Mouse (Mus musculus) forebrain, embryonic 14.5 days (tissue): Measurements from ENCODE around the gene Ccdc183. TPM values are rescaled to one million over a fixed set of nuclear protein-coding genes. Genes with fewer than 3 reads are reported as not detected.

ENCODE experiments used
- ATAC-seq: fragments of 200-750 bp; cut with Nextera tagmentation; 2 replicates; pipeline ENCODE4 v1.8.0; 2017; ENCODE audit warnings: mild to moderate bottlenecking, moderate library complexity
- DNase-seq: peaks from one replicate; pipeline ENCODE4 v3.0.0-alpha.2; 2015; ENCODE audit warnings: low spot score
- H3K27ac ChIP-seq: fragments of 300-500 bp; sonication (generic); 2 replicates; pipeline ENCODE4 v1.5.1; 2014; ENCODE audit warnings: low read depth, mild to moderate bottlenecking, control low read depth, low read length, moderate library complexity
- H3K27me3 ChIP-seq: fragments of 300-500 bp; sonication (generic); replicated peaks from 2 replicates; pipeline ENCODE4 v1.6.1; 2014; ENCODE audit warnings: low read length, control low read depth, mixed read lengths; ENCODE audit not compliant: control insufficient read depth, insufficient read depth
- H3K36me3 ChIP-seq: fragments of 300-500 bp; sonication (generic); 2 replicates; pipeline ENCODE4 v1.6.1; 2014; ENCODE audit warnings: low read length, control low read depth; ENCODE audit not compliant: control insufficient read depth, insufficient read depth
- H3K4me1 ChIP-seq: fragments of 300-500 bp; sonication (generic); 2 replicates; pipeline ENCODE4 v1.6.1; 2014; ENCODE audit warnings: antibody characterized with exemption, low read length, control low read depth; ENCODE audit not compliant: control insufficient read depth, insufficient read depth
- H3K4me2 ChIP-seq: fragments of 300-500 bp; sonication (generic); 2 replicates; pipeline ENCODE4 v1.6.1; 2014; ENCODE audit warnings: mild to moderate bottlenecking, control low read depth, low read length
- H3K4me3 ChIP-seq: fragments of 300-500 bp; sonication (generic); 2 replicates; pipeline ENCODE4 v1.5.1; 2014; ENCODE audit warnings: low read depth, low read length, control low read depth
- H3K9ac ChIP-seq: fragments of 300-500 bp; sonication (generic); 2 replicates; pipeline ENCODE4 v1.6.1; 2014; ENCODE audit warnings: mild to moderate bottlenecking, low read length, control low read depth, moderate library complexity
- H3K9me3 ChIP-seq: fragments of 300-500 bp; sonication (generic); replicated peaks from 2 replicates; pipeline ENCODE4 v1.6.1; 2016; ENCODE audit warnings: low read length, control low read depth, mixed read lengths; ENCODE audit not compliant: control insufficient read depth
- WGBS: fragments of 180-500 bp; shearing (Covaris S2); extraction: QIAGEN DNeasy Blood & Tissue Kit; methylation state at CpG from one replicate; pipeline ENCODE4 v1.1.7; 2014; 5-methylcytosine and 5-hydroxymethylcytosine counted together
- polyA plus RNA-seq: library from polyadenylated mRNA; unstranded; fragments of >200 nt; fragmentation: Nextera tagmentation; extraction: Ambion mirVana; gene quantifications from 2 replicates; pipeline ENCODE4 v1.2.1, GENCODE M21; 2014

Gene Ccdc183
- polyA plus RNA-seq, 1 experiment from 2014 or later = 0.18 TPM

DNA sequence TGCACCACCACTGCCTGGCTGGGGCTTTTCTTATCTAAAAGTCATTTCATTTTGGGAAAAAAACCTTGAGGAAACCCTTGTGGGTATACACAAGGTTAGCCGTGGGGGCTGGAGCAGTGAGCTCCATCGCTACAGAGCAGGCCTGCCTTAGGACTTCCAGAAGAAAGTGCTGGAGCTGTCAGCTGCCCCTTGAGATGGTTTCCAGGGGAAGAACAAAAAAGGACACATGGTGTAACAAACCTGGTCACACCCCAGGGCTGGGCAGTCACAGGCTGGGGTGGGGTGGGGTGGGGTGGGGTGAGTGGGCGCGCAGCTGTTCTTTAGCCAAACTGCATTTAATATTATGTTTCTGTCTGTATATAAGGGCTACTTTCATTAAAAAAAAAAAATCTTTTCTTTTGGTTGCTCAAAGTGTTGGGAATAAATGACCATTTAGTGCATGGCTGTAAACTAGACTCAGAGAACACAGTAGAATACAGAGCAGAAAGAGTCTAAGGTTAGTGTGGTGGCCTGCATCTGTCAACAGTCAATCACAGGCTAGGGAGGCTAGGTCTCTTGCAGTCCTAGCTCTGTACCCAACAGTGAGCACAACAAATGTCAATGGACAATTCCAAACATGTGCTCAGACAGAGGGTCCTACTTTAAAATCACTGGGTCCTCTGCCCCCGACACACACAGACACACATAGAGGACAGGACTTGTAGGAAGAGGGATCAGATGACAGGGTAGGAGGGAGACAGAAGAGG is 20.5 kb downstream of the Ccdc183 start:
- H3K9ac ChIP-seq = no peak overlapping the region
- 97% methylated on average over 5 of the region's 5 CpGs for WGBS
- ATAC-seq = no peak

DNA sequence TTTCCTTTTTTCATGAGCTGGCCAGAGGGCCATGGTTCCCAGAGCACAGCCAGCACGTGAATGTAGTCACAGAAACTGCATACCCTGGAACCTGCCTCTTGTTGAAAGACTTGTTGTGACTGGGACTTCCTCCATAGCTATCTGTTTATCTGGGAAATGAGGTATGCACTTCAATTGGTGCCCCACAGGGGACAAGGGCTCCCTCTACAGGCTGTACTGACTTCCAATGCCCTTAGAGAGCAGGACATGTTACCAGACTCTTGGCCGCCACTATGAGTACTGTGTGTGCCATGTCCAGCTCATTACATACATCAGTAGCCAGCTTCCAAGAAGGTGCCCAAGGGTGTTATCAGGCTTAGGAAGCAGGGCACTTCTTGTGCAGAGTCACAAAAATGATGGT is 25.6 kb downstream of the Ccdc183 start:
- WGBS = 87% methylated on average over 2 of the region's 2 CpGs
- H3K27ac ChIP-seq = no peak overlapping the region
- no peak for DNase-seq
- no peaks in the 10 kb centered on the region for H3K9me3 ChIP-seq
- no peak overlapping the region for H3K4me2 ChIP-seq
- no peak for ATAC-seq
- H3K27me3 ChIP-seq = no peaks in the 10 kb centered on the region
- no peak overlapping the region for H3K9ac ChIP-seq
- H3K4me3 ChIP-seq = no peak overlapping the region
- H3K36me3 ChIP-seq = peaks cover 87% of the 10 kb centered on the region
- H3K4me1 ChIP-seq = no peaks in the 10 kb centered on the region

More for the DNA sequence above, 20.5 kb downstream of the Ccdc183 start:
- Histone ChIP-seq H3K4me1 (no peaks in the 10 kb centered on the region), H3K4me3 (no peak overlapping the region), H3K9me3 (no peaks in the 10 kb centered on the region), H3K27me3 (no peaks in the 10 kb centered on the region), H3K27ac (no peak overlapping the region), H3K36me3 (peaks cover 94% of the 10 kb centered on the region), H3K4me2 (no peak overlapping the region)
- no peak for DNase-seq

GRCm38 (mm10) chr2:25588227-25588907 is 29.1 kb downstream of the Ccdc183 start:
- H3K9me3 ChIP-seq = no peaks in the 10 kb centered on the region
- 97% methylated on average over 8 of the region's 8 CpGs for WGBS
- peaks cover 88% of the 10 kb centered on the region for H3K36me3 ChIP-seq
- no peak for ATAC-seq
- no peak overlapping the region for H3K9ac ChIP-seq
- H3K4me1 ChIP-seq = no peaks in the 10 kb centered on the region
- no peak for DNase-seq
- no peak overlapping the region for H3K4me3 ChIP-seq
- no peaks in the 10 kb centered on the region for H3K27me3 ChIP-seq
- H3K4me2 ChIP-seq = no peak overlapping the region
- H3K27ac ChIP-seq = no peak overlapping the region

DNA sequence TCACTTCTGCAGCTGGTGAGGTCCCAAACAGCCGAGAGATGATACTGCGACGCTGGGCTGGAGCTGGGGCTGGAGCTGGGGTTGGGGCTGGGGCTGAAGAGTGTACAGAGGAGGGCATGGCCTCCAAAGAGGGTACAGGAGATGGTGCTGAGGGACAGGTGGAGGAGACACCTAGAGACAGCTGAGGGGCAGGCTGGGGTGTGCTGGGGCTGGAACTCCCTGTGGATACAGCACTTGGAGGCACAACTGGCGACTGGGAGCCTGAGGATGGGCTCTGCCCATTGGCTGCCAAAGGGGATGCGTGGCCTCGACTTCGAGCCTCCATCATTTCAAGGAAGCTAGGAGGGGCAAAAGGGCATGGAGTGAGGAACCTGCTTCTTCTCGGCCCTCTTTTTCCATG is 30.2 kb downstream of the Ccdc183 start:
- H3K4me3 ChIP-seq = no peak overlapping the region
- no peak overlapping the region for H3K27ac ChIP-seq
- peaks cover 4% of the 10 kb centered on the region; the same call in 1 of the 2 replicates for H3K4me1 ChIP-seq
- 93% methylated on average over 8 of the region's 8 CpGs for WGBS
- ATAC-seq = no peak
- no peaks in the 10 kb centered on the region for H3K27me3 ChIP-seq
- H3K9ac ChIP-seq = no peak overlapping the region
- no peak for DNase-seq
- H3K36me3 ChIP-seq = peaks cover 81% of the 10 kb centered on the region
- no peaks in the 10 kb centered on the region for H3K9me3 ChIP-seq
- H3K4me2 ChIP-seq = no peak overlapping the region

DNA sequence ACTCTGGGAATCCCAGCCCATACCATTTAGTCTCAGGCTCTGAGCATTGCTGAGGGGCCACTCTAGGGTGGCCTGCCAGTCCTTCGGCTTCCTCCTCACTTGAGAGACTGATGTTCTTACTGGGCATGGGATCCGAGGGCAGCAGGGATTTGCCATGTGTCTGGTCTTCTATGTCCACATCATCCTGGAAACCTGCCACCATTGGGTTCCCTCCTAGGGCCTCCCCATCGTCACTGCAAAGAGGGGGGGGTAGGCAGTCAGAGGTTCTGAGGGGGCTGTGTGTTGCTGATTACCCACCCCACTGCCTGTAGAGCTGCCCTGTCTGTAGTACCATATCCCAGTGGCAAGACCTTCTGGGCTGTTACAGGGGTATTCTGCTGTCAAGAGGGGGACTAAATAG is 31.9 kb downstream of the Ccdc183 start:
- H3K4me2 ChIP-seq = no peak overlapping the region
- peaks cover 64% of the 10 kb centered on the region for H3K36me3 ChIP-seq
- H3K27ac ChIP-seq = no peak overlapping the region
- ATAC-seq (no peak), DNase-seq (no peak)
- H3K4me3 ChIP-seq = no peak overlapping the region
- WGBS = 80% methylated on average over 3 of the region's 3 CpGs
- H3K9ac ChIP-seq = no peak overlapping the region
- H3K27me3 ChIP-seq = peaks cover 4% of the 10 kb centered on the region
- no peaks in the 10 kb centered on the region for H3K9me3 ChIP-seq
- H3K4me1 ChIP-seq = peaks cover 6% of the 10 kb centered on the region; the same call in 1 of the 2 replicates

GRCm38 (mm10) chr2:25584856-25585255 is 32.6 kb downstream of the Ccdc183 start:
- ATAC-seq (no peak), DNase-seq (no peak)
- Histone ChIP-seq H3K4me3 (no peak overlapping the region), H3K4me1 (peaks cover 6% of the 10 kb centered on the region; the same call in 1 of the 2 replicates), H3K27ac (no peak overlapping the region), H3K27me3 (peaks cover 12% of the 10 kb centered on the region), H3K9ac (no peak overlapping the region), H3K9me3 (no peaks in the 10 kb centered on the region), H3K4me2 (no peak overlapping the region), H3K36me3 (peaks cover 56% of the 10 kb centered on the region)
- 81% methylated on average over 4 of the region's 4 CpGs for WGBS

- no peak overlapping the region for H3K4me2 ChIP-seq
- no peak overlapping the region for H3K4me3 ChIP-seq
- H3K4me1 ChIP-seq = peaks cover 6% of the 10 kb centered on the region; the same call in 1 of the 2 replicates
- peaks cover 19% of the 10 kb centered on the region for H3K27me3 ChIP-seq
- no peak for ATAC-seq
- DNase-seq = no peak
- 89% methylated on average over 3 of the region's 3 CpGs for WGBS
- peaks cover 50% of the 10 kb centered on the region for H3K36me3 ChIP-seq
- no peak overlapping the region for H3K9ac ChIP-seq
- no peaks in the 10 kb centered on the region for H3K9me3 ChIP-seq
- no peak overlapping the region for H3K27ac ChIP-seq
Measured at GRCm38 (mm10) chr2:25584152-25584551, 33.3 kb downstream of the Ccdc183 start.

DNA sequence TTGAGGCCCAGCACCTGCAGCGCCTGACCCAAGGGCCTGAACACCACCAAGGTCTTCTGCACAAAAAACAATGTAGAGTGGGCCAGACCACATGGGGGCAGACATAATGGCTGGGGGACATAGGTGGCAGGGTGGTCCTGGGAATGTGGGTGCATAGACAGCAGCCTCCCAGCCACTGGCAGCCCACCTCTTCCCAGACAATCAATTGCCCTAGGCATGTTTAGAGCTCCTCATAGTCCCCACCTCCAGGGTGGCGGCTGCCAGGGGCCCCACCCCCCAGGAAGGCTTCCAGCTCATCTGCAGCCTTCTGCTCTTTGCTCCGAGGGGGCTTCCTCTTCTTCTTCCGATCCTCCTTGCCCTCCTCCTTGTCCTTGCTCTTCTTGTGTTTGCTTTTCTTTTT is 33.9 kb downstream of the Ccdc183 start:
- WGBS = 68% methylated on average over 4 of the region's 4 CpGs
- H3K9ac ChIP-seq = no peak overlapping the region
- peaks cover 24% of the 10 kb centered on the region for H3K27me3 ChIP-seq
- H3K36me3 ChIP-seq = peaks cover 48% of the 10 kb centered on the region
- DNase-seq (no peak), ATAC-seq (no peak)
- H3K9me3 ChIP-seq = no peaks in the 10 kb centered on the region
- no peak overlapping the region for H3K27ac ChIP-seq
- peaks cover 6% of the 10 kb centered on the region; the same call in 1 of the 2 replicates for H3K4me1 ChIP-seq
- H3K4me2 ChIP-seq = no peak overlapping the region
- H3K4me3 ChIP-seq = no peak overlapping the region

GRCm38 (mm10) chr2:25583120-25583481 is 34.4 kb downstream of the Ccdc183 start:
- WGBS = 84% methylated on average over 6 of the region's 6 CpGs
- DNase-seq = no peak

More at GRCm38 (mm10) chr2:25583120-25583481, 34.4 kb downstream of the Ccdc183 start:
- Histone ChIP-seq H3K4me1 (peaks cover 6% of the 10 kb centered on the region; the same call in 1 of the 2 replicates), H3K27me3 (peaks cover 29% of the 10 kb centered on the region), H3K36me3 (peaks cover 44% of the 10 kb centered on the region), H3K9me3 (no peaks in the 10 kb centered on the region), H3K27ac (0 out of 2 replicates have a peak overlapping the region, but pooled peaks have one; percentile 5), H3K4me2 (no peak overlapping the region), H3K4me3 (no peak overlapping the region), H3K9ac (peak overlapping the region; percentile 32)
- ATAC-seq = no peak
